In genomic region chr11:81543189-81543588, GRCm38 (mm10) we compare ENCODE assay signal across 18 mouse cellular contexts.
"Had no signal": no experiment of that assay in that cellular context is flagged by ENCODE, and none has a peak within 500 bp of the region (broad histone marks: within the 10 kb centered on the region; RNA-seq: fewer than 3 reads in every experiment).

No protein-coding gene starts in this region.

- H3K36me3 ChIP-seq: lung, embryonic 15.5 days; midbrain, embryonic 13.5 days; midbrain, embryonic 15.5 days; neural tube, embryonic 12.5 days; stomach, embryonic 15.5 days had no signal

- H3K27ac ChIP-seq: lung, embryonic 15.5 days; macrophage; midbrain, embryonic 13.5 days; midbrain, embryonic 15.5 days; neural tube, embryonic 12.5 days; stomach, embryonic 15.5 days; stomach, postnatal 0 days had no signal

- H3K4me2 ChIP-seq: lung, embryonic 15.5 days; midbrain, embryonic 11.5 days; midbrain, embryonic 13.5 days; midbrain, embryonic 15.5 days; neural tube, embryonic 12.5 days; stomach, embryonic 15.5 days had no signal

- H3K4me3 ChIP-seq: lung, embryonic 15.5 days; megakaryocyte, embryonic 14.5 days; midbrain, embryonic 13.5 days; midbrain, embryonic 15.5 days; neural tube, embryonic 12.5 days; stomach, embryonic 15.5 days had no signal

- H3K4me1 ChIP-seq: lung, embryonic 15.5 days; megakaryocyte, embryonic 14.5 days; midbrain, embryonic 13.5 days; midbrain, embryonic 15.5 days; neural tube, embryonic 12.5 days; stomach, embryonic 15.5 days had no signal

- H3K27me3 ChIP-seq: lung, embryonic 15.5 days; megakaryocyte, embryonic 14.5 days; midbrain, embryonic 13.5 days; midbrain, embryonic 15.5 days; neural tube, embryonic 12.5 days; stomach, embryonic 15.5 days had no signal

- H3K9me3 ChIP-seq: lung, embryonic 15.5 days; midbrain, embryonic 15.5 days; neural tube, embryonic 12.5 days; stomach, embryonic 15.5 days had no signal

- DNase-seq: liver, postnatal 0 days; lung, adult 2 months; lung, postnatal 14 days; lung, postnatal 36 days; right cerebral cortex, postnatal 14 days; thymus, adult 2 months; thymus, postnatal 14 days; thymus, postnatal 36 days had no signal

- ATAC-seq: liver, postnatal 0 days; lung, postnatal 0 days; midbrain, embryonic 13.5 days; midbrain, embryonic 15.5 days had no signal

- H3K9ac ChIP-seq: liver, postnatal 0 days; lung, embryonic 15.5 days; midbrain, embryonic 13.5 days; midbrain, embryonic 15.5 days; neural tube, embryonic 12.5 days; stomach, embryonic 15.5 days had no signal
